9 mouse cellular contexts compared by ENCODE assay signal in the genomic region with DNA sequence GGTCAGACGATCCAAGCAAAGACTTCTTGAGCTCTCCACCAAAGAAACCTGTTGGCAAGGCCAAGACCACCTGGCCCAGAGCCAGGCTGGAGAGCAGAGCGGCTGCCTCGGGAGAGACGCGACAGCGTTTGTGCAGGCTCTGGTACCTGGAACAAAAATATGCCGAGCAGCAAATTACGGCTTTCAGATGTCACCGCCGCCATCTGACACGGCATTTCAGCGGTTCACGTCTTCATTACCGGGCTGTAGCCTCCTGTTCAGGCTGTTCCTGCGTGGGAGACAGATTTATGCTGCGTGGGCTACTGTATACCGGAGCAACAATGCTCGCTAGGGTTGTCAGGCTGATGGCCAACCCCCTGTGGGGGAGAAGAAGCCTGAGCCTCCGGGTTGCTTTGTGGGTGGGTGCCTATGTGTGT.
DNase-seq lines count a peak whose midpoint lies in the region; ATAC-seq and TF ChIP-seq lines count a peak whose summit lies in the region.
"Had no signal": no experiment of that assay in that cellular context is flagged by ENCODE, and none has a peak within 500 bp of the region (broad histone marks: within the 10 kb centered on the region; RNA-seq: fewer than 3 reads in every experiment).

No protein-coding gene starts in this region.

- H3K9me3 ChIP-seq in heart, embryonic 16.5 days (replicated peaks; ENCODE audit: control insufficient read depth, low read length): no peaks in the 10 kb centered on the region
- no peaks in the 10 kb centered on the region for H3K9me3 ChIP-seq in midbrain, embryonic 16.5 days (replicated peaks; ENCODE audit: control insufficient read depth, low read length, poor library complexity, severe bottlenecking)
- H3K9me3 ChIP-seq in liver, postnatal 0 days (ENCODE audit: low read length): no peaks in the 10 kb centered on the region

- WGBS in heart, embryonic 16.5 days: 21% methylated on average over 19 of the region's 19 CpGs
- WGBS in midbrain, embryonic 16.5 days: 22% methylated on average over 19 of the region's 19 CpGs
- WGBS in liver, postnatal 0 days (ENCODE audit: insufficient replicate concordance): 68% methylated on average over 19 of the region's 19 CpGs

- peak; percentile 62 for DNase-seq in gastrocnemius, adult 2 months
- no peak for DNase-seq in gastrocnemius, postnatal 36 days
- peak; percentile 85 to 91 for DNase-seq in cerebellum, postnatal 14 days
- DNase-seq in left cerebral cortex, adult 11 months (ENCODE audit: low spot score): peak; percentile 49
- no peak for DNase-seq in T-cell, adult 2 months (ENCODE audit: low spot score)
- DNase-seq in liver, postnatal 0 days: no peak

- intact Hi-C loops in gastrocnemius, adult 2 months (cut with DNase I): no loop called here
- intact Hi-C loops in gastrocnemius, postnatal 36 days (cut with DNase I): no loop called here

- TF ChIP-seq CTCF in gastrocnemius, adult 2 months (IDR thresholded peaks at IDR 0.05): no peak
- TF ChIP-seq CTCF in liver, postnatal 0 days (IDR thresholded peaks at IDR 0.05; ENCODE audit: low read depth): no peak

- H3K4me2 ChIP-seq in heart, embryonic 16.5 days (ENCODE audit: low read depth, low read length): peak overlapping the region; percentile 63
- peak overlapping the region; percentile 50 for H3K4me2 ChIP-seq in midbrain, embryonic 16.5 days (ENCODE audit: low read length)
- H3K4me2 ChIP-seq in liver, postnatal 0 days (ENCODE audit: low read depth, low read length): no peak overlapping the region

- ATAC-seq in heart, embryonic 16.5 days (replicated peaks; ENCODE audit: extremely low read depth, insufficient read depth, low FRiP score): peak; percentile 41; the same call in 1 of the 2 replicates
- ATAC-seq in midbrain, embryonic 16.5 days: peak; percentile 74
- ATAC-seq in liver, postnatal 0 days: no peak

- H3K9ac ChIP-seq in heart, embryonic 16.5 days (ENCODE audit: low read length): peak overlapping the region; percentile 44
- peak overlapping the region; percentile 22; the same call in 1 of the 2 replicates for H3K9ac ChIP-seq in midbrain, embryonic 16.5 days (ENCODE audit: low read depth, low read length)
- no peak overlapping the region for H3K9ac ChIP-seq in liver, postnatal 0 days (replicated peaks)

- peaks cover 20% of the 10 kb centered on the region for H3K4me1 ChIP-seq in heart, embryonic 16.5 days (ENCODE audit: control insufficient read depth, insufficient read depth, low read length)
- H3K4me1 ChIP-seq in midbrain, embryonic 16.5 days (ENCODE audit: control insufficient read depth, insufficient read depth, low read length): peaks cover 24% of the 10 kb centered on the region
- H3K4me1 ChIP-seq in liver, postnatal 0 days (ENCODE audit: insufficient read depth): peaks cover 4% of the 10 kb centered on the region; the same call in 1 of the 2 replicates

- H3K36me3 ChIP-seq in heart, embryonic 16.5 days (ENCODE audit: control insufficient read depth, insufficient read depth): no peaks in the 10 kb centered on the region
- H3K36me3 ChIP-seq in midbrain, embryonic 16.5 days (ENCODE audit: control insufficient read depth, insufficient read depth, low read length): no peaks in the 10 kb centered on the region
- H3K36me3 ChIP-seq in liver, postnatal 0 days (replicated peaks; ENCODE audit: insufficient read depth, low read length): no peaks in the 10 kb centered on the region

- peak overlapping the region; percentile 63 for H3K4me3 ChIP-seq in gastrocnemius, adult 2 months
- peak overlapping the region; percentile 30 for H3K4me3 ChIP-seq in heart, embryonic 16.5 days (ENCODE audit: low read length)
- H3K4me3 ChIP-seq in midbrain, embryonic 16.5 days (ENCODE audit: low read depth, low read length): peak overlapping the region; percentile 2; the same call in 1 of the 2 replicates
- H3K4me3 ChIP-seq in liver, postnatal 0 days (ENCODE audit: low read depth, low read length): no peak overlapping the region

- TF ChIP-seq EP300 in liver, postnatal 0 days (IDR thresholded peaks at IDR 0.05; ENCODE audit: low read depth): no peak

- H3K27me3 ChIP-seq in heart, embryonic 16.5 days (ENCODE audit: control insufficient read depth, insufficient read depth, low read length): no peaks in the 10 kb centered on the region
- H3K27me3 ChIP-seq in midbrain, embryonic 16.5 days (ENCODE audit: control insufficient read depth, insufficient read depth, low read depth, low read length): no peaks in the 10 kb centered on the region
- no peaks in the 10 kb centered on the region for H3K27me3 ChIP-seq in liver, postnatal 0 days (ENCODE audit: insufficient read depth, low read length)
- H3K27me3 ChIP-seq: CH12.LX had no signal

- peak overlapping the region; percentile 38; the same call in 1 of the 2 replicates for H3K27ac ChIP-seq in gastrocnemius, adult 2 months
- H3K27ac ChIP-seq in heart, embryonic 16.5 days (ENCODE audit: low read length): no peak overlapping the region
- H3K27ac ChIP-seq in midbrain, embryonic 16.5 days (ENCODE audit: low read length): no peak overlapping the region
- no peak overlapping the region for H3K27ac ChIP-seq in liver, postnatal 0 days (ENCODE audit: low read depth)

Comparison
In these comparisons a context has a peak if more than half of its experiments do, and no peak if none do; other contexts are left out.
1. DNase-seq: peak in gastrocnemius, adult 2 months (single experiment), cerebellum, postnatal 14 days (2 of 2) and left cerebral cortex, adult 11 months (single experiment); none in gastrocnemius, postnatal 36 days (0 of 2), T-cell, adult 2 months (single experiment) and liver, postnatal 0 days (single experiment).